Mouse (Mus musculus) forebrain, embryonic 10.5 days (tissue): ENCODE data around the gene Tyrp1. TPM values are rescaled to one million over a fixed set of nuclear protein-coding genes. Genes with fewer than 3 reads are reported as not detected.

ENCODE experiments used
- DNase-seq: peaks from one replicate; pipeline ENCODE4 v3.0.0-alpha.2; 2017; ENCODE audit warnings: low spot score; ENCODE audit errors: extremely low spot score
- H3K27ac ChIP-seq: fragments of 300-500 bp; sonication (generic); 2 replicates; pipeline ENCODE4 v1.5.1; 2016; ENCODE audit warnings: mild to moderate bottlenecking
- H3K27me3 ChIP-seq: fragments of 300-500 bp; sonication (generic); 2 replicates; pipeline ENCODE4 v1.6.1; 2016; ENCODE audit warnings: mild to moderate bottlenecking; ENCODE audit not compliant: poor library complexity, severe bottlenecking
- H3K36me3 ChIP-seq: fragments of 300-500 bp; sonication (generic); replicated peaks from 2 replicates; pipeline ENCODE4 v1.6.1; 2016; ENCODE audit warnings: mild to moderate bottlenecking, moderate library complexity
- H3K4me1 ChIP-seq: fragments of 300-500 bp; sonication (generic); 2 replicates; pipeline ENCODE4 v1.6.1; 2016
- H3K4me3 ChIP-seq: fragments of 300-500 bp; sonication (generic); 2 replicates; pipeline ENCODE4 v1.5.1; 2016; ENCODE audit warnings: mild to moderate bottlenecking, moderate library complexity
- H3K9me3 ChIP-seq: fragments of 300-500 bp; sonication (generic); 2 replicates; pipeline ENCODE4 v1.6.1; 2016; ENCODE audit warnings: mild to moderate bottlenecking, moderate library complexity
- WGBS: fragments of 180-500 bp; shearing (Covaris S2); methylation state at CpG from one replicate; pipeline ENCODE4 v1.1.7; 2016; 5-methylcytosine and 5-hydroxymethylcytosine counted together
- polyA plus RNA-seq: library from polyadenylated mRNA; unstranded; fragments of >200 nt; fragmentation: Nextera tagmentation; extraction: Ambion mirVana; gene quantifications from 2 replicates; pipeline ENCODE4 v1.2.1, GENCODE M21; 2016

Gene Tyrp1
- polyA plus RNA-seq, 1 experiment from 2014 or later = 0.58 TPM

DNA sequence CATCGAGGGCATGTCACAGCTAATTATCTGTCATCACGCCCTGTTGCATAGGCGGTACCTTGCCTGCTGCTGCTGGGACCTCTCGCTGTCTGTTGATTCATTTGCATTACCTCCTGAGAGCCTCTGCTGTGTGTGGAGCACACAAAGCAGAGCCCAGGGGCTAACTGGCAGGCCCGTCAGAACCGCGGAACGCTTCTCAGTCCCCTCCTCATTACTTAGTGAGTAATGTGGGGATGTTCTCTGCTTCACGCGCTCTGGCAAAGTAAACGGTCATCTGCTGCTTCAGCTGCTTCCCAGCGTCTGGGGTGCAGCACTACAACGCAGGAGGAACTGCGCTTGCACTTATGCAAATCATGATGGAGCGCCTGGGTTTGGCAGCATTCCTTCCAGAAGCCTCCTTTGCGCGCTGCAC lies 30.6 kb downstream of the Tyrp1 start:
- peak; percentile 29 for DNase-seq
- Histone ChIP-seq H3K27ac (peak overlapping the region; percentile 76), H3K27me3 (no peaks in the 10 kb centered on the region), H3K36me3 (no peaks in the 10 kb centered on the region), H3K4me1 (peaks cover 6% of the 10 kb centered on the region), H3K4me3 (peak overlapping the region; percentile 45), H3K9me3 (no peaks in the 10 kb centered on the region)
- 1% methylated on average over 17 of the region's 17 CpGs for WGBS

- 35% methylated on average over 5 of the region's 5 CpGs for WGBS
- H3K4me3 ChIP-seq = no peak overlapping the region
- no peak overlapping the region for H3K27ac ChIP-seq
- no peak for DNase-seq
- H3K36me3 ChIP-seq = no peaks in the 10 kb centered on the region
- H3K27me3 ChIP-seq = no peaks in the 10 kb centered on the region
- H3K4me1 ChIP-seq = peaks cover 6% of the 10 kb centered on the region
- H3K9me3 ChIP-seq = no peaks in the 10 kb centered on the region
These were observed 32.1 kb downstream of the Tyrp1 start for GRCm38 (mm10) chr4:80866065-80866464.

- no peaks in the 10 kb centered on the region for H3K9me3 ChIP-seq
- DNase-seq = no peak
- H3K4me1 ChIP-seq = peaks cover 3% of the 10 kb centered on the region
- H3K27ac ChIP-seq = no peak overlapping the region
- no peaks in the 10 kb centered on the region for H3K36me3 ChIP-seq
- H3K4me3 ChIP-seq = no peak overlapping the region
- WGBS = 66% methylated on average over 2 of the region's 2 CpGs
- no peaks in the 10 kb centered on the region for H3K27me3 ChIP-seq
These were observed 35.7 kb downstream of the Tyrp1 start for GRCm38 (mm10) chr4:80869598-80869997.

GRCm38 (mm10) chr4:80872847-80873644 lies 39.1 kb downstream of the Tyrp1 start:
- 47% methylated on average over 6 of the region's 6 CpGs for WGBS
- Histone ChIP-seq H3K27ac (no peak overlapping the region), H3K4me3 (no peak overlapping the region), H3K9me3 (no peaks in the 10 kb centered on the region), H3K4me1 (no peaks in the 10 kb centered on the region), H3K36me3 (no peaks in the 10 kb centered on the region), H3K27me3 (no peaks in the 10 kb centered on the region)
- no peak for DNase-seq

DNA sequence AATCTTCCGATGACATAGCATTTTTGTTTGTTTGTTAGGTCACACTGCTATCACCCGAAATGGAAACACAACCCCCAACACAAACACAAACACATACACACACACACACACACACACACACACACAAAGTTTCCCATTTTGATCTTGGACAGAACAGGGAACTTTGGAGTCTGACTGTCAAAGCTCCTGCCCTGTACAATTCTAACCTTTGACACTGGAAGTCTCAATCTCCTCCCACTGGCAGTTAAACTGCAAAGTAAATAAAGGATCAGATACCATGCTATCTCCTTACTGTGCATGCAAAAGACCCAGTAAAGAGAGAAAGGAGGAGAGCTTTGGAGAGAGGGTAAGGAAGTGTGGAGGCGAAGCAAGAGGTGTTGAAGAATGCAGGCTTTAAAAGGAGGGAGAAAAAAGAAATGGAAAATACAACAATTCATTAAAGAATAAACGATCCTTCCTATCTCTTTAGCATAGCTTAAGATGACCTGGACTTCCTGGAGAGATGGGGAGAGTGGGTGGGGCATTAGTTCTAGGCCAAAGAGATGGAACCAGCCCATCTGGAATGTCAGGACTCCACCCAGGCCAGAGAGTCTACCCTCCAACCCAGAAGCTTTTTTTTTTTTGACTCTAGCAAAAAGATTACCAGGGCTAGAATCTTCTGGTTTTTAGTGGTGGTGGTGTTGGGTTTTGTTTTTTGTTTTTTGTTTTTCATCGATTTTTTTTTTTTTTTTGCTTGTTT lies 40.4 kb downstream of the Tyrp1 start:
- 74% methylated on average over 5 of the region's 5 CpGs for WGBS
- Histone ChIP-seq H3K4me1 (no peaks in the 10 kb centered on the region), H3K27ac (no peak overlapping the region), H3K9me3 (no peaks in the 10 kb centered on the region), H3K27me3 (no peaks in the 10 kb centered on the region), H3K36me3 (no peaks in the 10 kb centered on the region), H3K4me3 (no peak overlapping the region)
- no peak for DNase-seq

DNA sequence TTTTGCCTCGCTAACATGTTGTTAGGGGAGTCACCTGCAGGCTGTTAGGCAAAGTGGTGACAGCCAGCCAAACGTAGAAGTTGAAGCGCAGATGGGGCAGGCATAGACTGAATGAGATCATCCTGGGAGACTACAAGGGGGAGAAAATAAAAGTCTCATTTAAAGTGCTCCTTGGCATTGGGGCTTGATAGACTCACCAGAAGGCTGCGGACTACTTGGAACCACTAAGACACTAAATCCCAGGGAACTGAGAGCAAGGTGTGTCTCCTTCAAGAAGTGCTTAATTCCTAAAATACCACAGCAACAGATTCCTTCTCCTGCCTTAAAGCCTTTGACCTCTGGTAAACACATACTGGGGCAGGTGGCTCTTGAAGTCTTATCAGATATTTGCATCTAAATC lies 41.1 kb downstream of the Tyrp1 start:
- Histone ChIP-seq H3K27ac (no peak overlapping the region), H3K36me3 (no peaks in the 10 kb centered on the region), H3K4me1 (no peaks in the 10 kb centered on the region), H3K27me3 (no peaks in the 10 kb centered on the region), H3K4me3 (no peak overlapping the region), H3K9me3 (no peaks in the 10 kb centered on the region)
- 69% methylated on average over 4 of the region's 4 CpGs for WGBS
- no peak for DNase-seq

GRCm38 (mm10) chr4:80881996-80882599 lies 48.2 kb downstream of the Tyrp1 start:
- no peaks in the 10 kb centered on the region for H3K9me3 ChIP-seq
- no peaks in the 10 kb centered on the region for H3K36me3 ChIP-seq
- H3K27ac ChIP-seq = no peak overlapping the region
- H3K4me1 ChIP-seq = no peaks in the 10 kb centered on the region
- no peaks in the 10 kb centered on the region for H3K27me3 ChIP-seq
- DNase-seq = no peak
- H3K4me3 ChIP-seq = no peak overlapping the region
- 94% methylated on average over 1 of the region's 1 CpGs for WGBS

DNA sequence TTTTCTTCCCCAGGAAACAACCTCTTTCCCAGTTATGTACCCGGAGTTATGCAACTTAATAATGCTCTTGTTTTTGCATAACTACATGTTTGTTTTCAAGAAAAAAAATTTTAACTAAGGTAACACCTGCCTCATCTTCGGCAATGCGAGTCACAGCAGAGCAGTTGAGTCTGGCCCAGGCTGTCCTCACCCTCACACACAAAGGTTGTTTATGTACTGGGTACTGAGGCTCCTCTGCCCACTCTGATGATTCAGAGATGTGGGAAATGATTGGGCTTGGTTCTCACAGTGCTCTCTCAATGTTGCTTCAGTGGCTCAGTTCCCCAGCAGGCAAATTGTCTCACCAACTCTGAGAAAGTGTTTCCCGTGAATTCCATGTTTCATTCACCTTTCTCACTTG lies 52.7 kb downstream of the Tyrp1 start:
- H3K4me3 ChIP-seq = no peak overlapping the region
- WGBS = 90% methylated on average over 4 of the region's 4 CpGs
- H3K4me1 ChIP-seq = no peaks in the 10 kb centered on the region

GRCm38 (mm10) chr4:80891004-80891403 lies 57.1 kb downstream of the Tyrp1 start:
- WGBS = 94% methylated on average over 6 of the region's 6 CpGs
- no peak for DNase-seq
- Histone ChIP-seq H3K27ac (no peak overlapping the region), H3K4me3 (no peak overlapping the region), H3K9me3 (no peaks in the 10 kb centered on the region), H3K4me1 (peaks cover 6% of the 10 kb centered on the region; the same call in 1 of the 2 replicates), H3K36me3 (no peaks in the 10 kb centered on the region), H3K27me3 (no peaks in the 10 kb centered on the region)

More for the DNA sequence above, 52.7 kb downstream of the Tyrp1 start:
- Histone ChIP-seq H3K36me3 (no peaks in the 10 kb centered on the region), H3K9me3 (no peaks in the 10 kb centered on the region), H3K27ac (no peak overlapping the region), H3K27me3 (no peaks in the 10 kb centered on the region)
- DNase-seq = no peak

GRCm38 (mm10) chr4:80895278-80895894 lies 61.5 kb downstream of the Tyrp1 start:
- Histone ChIP-seq H3K4me1 (peaks cover 6% of the 10 kb centered on the region; the same call in 1 of the 2 replicates), H3K27me3 (no peaks in the 10 kb centered on the region), H3K9me3 (no peaks in the 10 kb centered on the region), H3K27ac (no peak overlapping the region), H3K36me3 (no peaks in the 10 kb centered on the region), H3K4me3 (no peak overlapping the region)
- no peak for DNase-seq
- WGBS = 76% methylated on average over 4 of the region's 4 CpGs
